Mouse (Mus musculus): ENCODE measurements around the gene Reg4. TPM values are rescaled to one million over a fixed set of nuclear protein-coding genes. Genes with fewer than 3 reads are reported as not detected.

The Reg4 gene
- total and polyA plus RNA-seq, 3 experiments: not detected

DNA sequence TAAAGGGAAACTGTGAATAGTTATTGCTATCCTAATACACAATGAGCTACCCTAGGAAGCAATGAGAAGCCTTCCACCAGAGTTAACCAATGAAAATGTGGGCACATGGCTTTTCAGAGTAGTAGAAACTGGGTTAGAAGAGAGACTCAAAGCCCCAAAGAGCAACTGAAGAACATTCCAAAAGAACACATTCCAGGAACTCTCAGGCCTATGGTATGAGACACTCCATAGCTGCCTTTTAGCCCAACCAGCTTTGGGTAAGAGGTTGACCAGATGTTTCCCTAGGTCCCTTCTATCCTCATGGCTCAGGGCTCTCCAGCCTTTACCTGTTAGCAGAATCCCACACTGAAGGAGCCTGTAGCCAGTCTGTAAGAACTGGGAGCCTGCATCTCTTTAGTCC, 11.5 kb downstream of the Reg4 start:
- dilution Hi-C loops (cut with MboI; ENCODE audit: extremely low pct_ligation_motif_present, extremely low pct_unique_long_range_greater_than_20kb, low sequenced_read_pairs): no loop called here
- H3K9ac ChIP-seq (ENCODE audit: insufficient read depth, low read depth): no peak overlapping the region

DNA sequence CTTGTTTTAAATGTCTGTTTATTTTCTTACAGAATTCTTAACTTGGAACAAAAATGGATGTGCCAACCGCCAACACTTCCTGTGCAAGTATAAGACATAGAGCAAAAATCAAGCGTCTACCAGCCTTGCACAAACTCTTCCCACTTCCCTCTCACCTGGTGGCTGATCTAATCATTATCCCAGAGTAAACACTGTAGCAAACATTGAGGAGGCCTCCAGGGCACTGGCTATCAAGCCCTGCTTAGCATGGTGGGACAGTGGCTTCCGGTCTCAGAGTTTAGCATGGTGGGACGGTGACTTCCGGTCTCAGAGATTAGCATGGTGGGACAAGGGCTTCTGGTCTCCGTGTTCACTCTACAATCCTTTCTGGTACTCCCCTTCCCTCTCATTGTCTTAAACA, 14.3 kb downstream of the Reg4 start:
- dilution Hi-C loops (cut with MboI; ENCODE audit: extremely low pct_ligation_motif_present, extremely low pct_unique_long_range_greater_than_20kb, low sequenced_read_pairs): no loop called here

More for the DNA sequence above, 11.5 kb downstream of the Reg4 start:
- Histone ChIP-seq H3K79me2 (replicated peaks; ENCODE audit: control insufficient read depth, extremely low read depth, insufficient read depth, poor library complexity, severe bottlenecking) (no peaks in the 10 kb centered on the region), H3K36me3 (replicated peaks in 1 of 2; ENCODE audit: control insufficient read depth in 1 of 2, insufficient read depth in 1 of 2, low read length in 1 of 2) (no peaks in the 10 kb centered on the region), H3K27ac (ENCODE audit: insufficient read depth, low read depth) (no peak overlapping the region), H3K4me1 (ENCODE audit: control insufficient read depth in 1 of 2, insufficient read depth in 2 of 2) (peaks cover 3 to 4% of the 10 kb centered on the region in 2 experiments; a peak in 2 of 4 replicates), H3K4me2 (ENCODE audit: insufficient read depth, low read depth, poor library complexity, severe bottlenecking) (no peak overlapping the region), H3K9me3 (replicated peaks; ENCODE audit: low read length) (no peaks in the 10 kb centered on the region), H3K4me3 (replicated peaks in 1 of 3; ENCODE audit: low read depth in 2 of 3, low read length in 2 of 3, poor library complexity in 1 of 3) (no peak overlapping the region), H3K27me3 (replicated peaks) (peaks cover 5% of the 10 kb centered on the region)
- TF ChIP-seq ELF1 (IDR thresholded peaks at IDR 0.05; ENCODE audit: low read depth, low read length): no peak
- TF ChIP-seq GABPA (IDR thresholded peaks at IDR 0.05; ENCODE audit: insufficient replicate concordance, low read depth, low read length): no peak
- TF ChIP-seq BHLHE40 (IDR thresholded peaks at IDR 0.05; ENCODE audit: low read depth, low read length): no peak
- TF ChIP-seq ZMIZ1 (IDR thresholded peaks at IDR 0.05; ENCODE audit: low read depth, low read length): no peak
- TF ChIP-seq NELFE (IDR thresholded peaks at IDR 0.05; ENCODE audit: low read depth, low read length): no peak
- TF ChIP-seq CHD2 (IDR thresholded peaks at IDR 0.05; ENCODE audit: low read length): no peak
- TF ChIP-seq IRF4 (IDR thresholded peaks at IDR 0.05; ENCODE audit: low read depth, low read length): no peak
- DNase-seq (ENCODE audit: extremely low read depth): no peak
- in situ Hi-C loops (cut with MboI; ENCODE audit: low pct_ligation_motif_present, low pct_unique_long_range_greater_than_20kb, low sequenced_read_pairs): no loop called here

DNA sequence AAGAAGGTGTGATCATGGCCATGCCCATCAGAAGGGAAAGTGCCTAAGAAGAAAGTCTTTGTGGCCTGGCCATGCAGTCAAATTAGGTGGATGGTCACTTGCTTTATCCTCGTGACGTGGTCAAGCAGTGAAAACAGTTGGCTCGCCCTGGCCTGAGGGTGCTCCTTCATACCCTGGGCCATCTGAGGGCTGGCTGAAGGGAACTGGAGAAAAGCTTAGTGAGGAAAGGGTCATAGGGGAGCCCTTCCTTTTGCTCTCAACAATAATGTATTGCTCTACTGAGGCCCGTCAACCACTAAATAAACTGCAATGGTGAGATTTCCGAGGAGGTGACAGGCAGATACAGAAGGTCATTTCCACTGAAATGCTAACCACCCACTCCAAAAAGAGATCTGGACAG, 15.3 kb downstream of the Reg4 start:
- no peak overlapping the region for H3K27ac ChIP-seq (ENCODE audit: insufficient read depth, low read depth)

More for the DNA sequence above, 14.3 kb downstream of the Reg4 start:
- H3K79me2 ChIP-seq (replicated peaks; ENCODE audit: control insufficient read depth, extremely low read depth, insufficient read depth, poor library complexity, severe bottlenecking): no peaks in the 10 kb centered on the region
- no peaks in the 10 kb centered on the region for H3K36me3 ChIP-seq (replicated peaks in 1 of 2; ENCODE audit: control insufficient read depth in 1 of 2, insufficient read depth in 1 of 2, low read length in 1 of 2)
- H3K27me3 ChIP-seq (replicated peaks): no peaks in the 10 kb centered on the region
- H3K9ac ChIP-seq (ENCODE audit: insufficient read depth, low read depth): no peak overlapping the region
- in situ Hi-C loops (cut with MboI; ENCODE audit: low pct_ligation_motif_present, low pct_unique_long_range_greater_than_20kb, low sequenced_read_pairs): no loop called here
- no peak overlapping the region for H3K4me2 ChIP-seq (ENCODE audit: insufficient read depth, low read depth, poor library complexity, severe bottlenecking)
- H3K27ac ChIP-seq (ENCODE audit: insufficient read depth, low read depth): no peak overlapping the region
- DNase-seq (ENCODE audit: extremely low read depth): no peak
- TF ChIP-seq ELF1 (IDR thresholded peaks at IDR 0.05; ENCODE audit: low read depth, low read length): no peak
- TF ChIP-seq CHD2 (IDR thresholded peaks at IDR 0.05; ENCODE audit: low read length): no peak
- no peaks in the 10 kb centered on the region for H3K9me3 ChIP-seq (replicated peaks; ENCODE audit: low read length)
- peaks cover 3 to 4% of the 10 kb centered on the region in 2 experiments; a peak in 2 of 4 replicates for H3K4me1 ChIP-seq (ENCODE audit: control insufficient read depth in 1 of 2, insufficient read depth in 2 of 2)
- no peak overlapping the region for H3K4me3 ChIP-seq (replicated peaks in 1 of 3; ENCODE audit: low read depth in 2 of 3, low read length in 2 of 3, poor library complexity in 1 of 3)

More for the DNA sequence above, 15.3 kb downstream of the Reg4 start:
- Histone ChIP-seq H3K36me3 (replicated peaks in 1 of 2; ENCODE audit: control insufficient read depth in 1 of 2, insufficient read depth in 1 of 2, low read length in 1 of 2) (no peaks in the 10 kb centered on the region), H3K27me3 (replicated peaks) (no peaks in the 10 kb centered on the region), H3K79me2 (replicated peaks; ENCODE audit: control insufficient read depth, extremely low read depth, insufficient read depth, poor library complexity, severe bottlenecking) (no peaks in the 10 kb centered on the region), H3K4me2 (ENCODE audit: insufficient read depth, low read depth, poor library complexity, severe bottlenecking) (no peak overlapping the region), H3K9ac (ENCODE audit: insufficient read depth, low read depth) (no peak overlapping the region), H3K9me3 (replicated peaks; ENCODE audit: low read length) (no peaks in the 10 kb centered on the region), H3K4me3 (replicated peaks in 1 of 3; ENCODE audit: low read depth in 2 of 3, low read length in 2 of 3, poor library complexity in 1 of 3) (no peak overlapping the region), H3K4me1 (ENCODE audit: control insufficient read depth in 1 of 2, insufficient read depth in 2 of 2) (peaks cover 3 to 4% of the 10 kb centered on the region in 2 experiments; a peak in 2 of 4 replicates)
- no peak for DNase-seq (ENCODE audit: extremely low read depth)
- TF ChIP-seq RAD21 (IDR thresholded peaks at IDR 0.05; ENCODE audit: low read depth, low read length) (no peak), MAZ (IDR thresholded peaks at IDR 0.05; ENCODE audit: low read depth, low read length) (no peak), ZMIZ1 (IDR thresholded peaks at IDR 0.05; ENCODE audit: low read depth, low read length) (no peak), ZNF384 (IDR thresholded peaks at IDR 0.05; ENCODE audit: low read depth, low read length) (no peak), CHD1 (IDR thresholded peaks at IDR 0.05; ENCODE audit: low read depth, low read length) (no peak), SIN3A (IDR thresholded peaks at IDR 0.05; ENCODE audit: low read length) (no peak), SMC3 (IDR thresholded peaks at IDR 0.05; ENCODE audit: low read depth, low read length) (no peak), BHLHE40 (IDR thresholded peaks at IDR 0.05; ENCODE audit: low read depth, low read length) (no peak), ZKSCAN1 (IDR thresholded peaks at IDR 0.05; ENCODE audit: borderline replicate concordance, low read depth, low read length) (no peak), HCFC1 (IDR thresholded peaks at IDR 0.05; ENCODE audit: low read depth, low read length) (no peak), E2F4 (IDR thresholded peaks at IDR 0.05; ENCODE audit: insufficient replicate concordance, low read depth, low read length) (no peak)
- dilution Hi-C loops (cut with MboI; ENCODE audit: extremely low pct_ligation_motif_present, extremely low pct_unique_long_range_greater_than_20kb, low sequenced_read_pairs): no loop called here
- in situ Hi-C loops (cut with MboI; ENCODE audit: low pct_ligation_motif_present, low pct_unique_long_range_greater_than_20kb, low sequenced_read_pairs): no loop called here

Data from CH12.LX (cell line).